ENCODE assay signal across 30 mouse cellular contexts in the genomic region with DNA sequence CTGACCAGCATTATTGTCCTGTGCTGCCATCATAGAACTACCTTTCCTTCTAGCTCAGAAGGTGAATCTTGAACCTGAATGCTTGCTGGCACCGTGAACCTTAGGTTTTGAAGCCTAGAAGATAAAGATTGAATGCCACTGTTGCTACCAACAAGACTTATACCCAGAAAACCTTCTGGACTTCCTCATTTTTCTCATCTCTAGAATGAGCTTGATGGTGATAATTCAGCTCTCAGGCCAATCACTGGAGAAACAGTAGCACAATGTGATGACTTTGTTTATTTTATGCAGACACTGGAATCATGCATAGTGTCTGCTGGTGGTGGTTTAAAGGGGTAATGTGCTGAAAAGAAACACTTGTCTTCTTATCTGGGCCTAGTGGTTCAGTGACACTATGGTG.
"Had no signal": no experiment of that assay in that cellular context is flagged by ENCODE, and none has a peak within 500 bp of the region (broad histone marks: within the 10 kb centered on the region; RNA-seq: fewer than 3 reads in every experiment).

No protein-coding gene starts in this region.

- H3K27ac ChIP-seq: heart, embryonic 10.5 days; heart, embryonic 13.5 days; heart, embryonic 15.5 days; hindbrain, embryonic 10.5 days; hindbrain, embryonic 12.5 days; hindbrain, embryonic 13.5 days; hindbrain, embryonic 14.5 days; hindbrain, embryonic 15.5 days; hindbrain, postnatal 0 days; intestine, embryonic 15.5 days; kidney, embryonic 15.5 days; kidney, postnatal 0 days; layer of hippocampus, adult 2 months had no signal

- H3K27me3 ChIP-seq: heart, embryonic 12.5 days; heart, embryonic 15.5 days; hindbrain, embryonic 15.5 days; intestine, embryonic 15.5 days; kidney, embryonic 15.5 days had no signal

- DNase-seq: heart, postnatal 10 days; heart, postnatal 14 days; heart, postnatal 36 days; heart, postnatal 4 days; kidney, adult 11 months; kidney, adult 18-20 months; kidney, adult 2 months; kidney, adult 8-10 months; kidney, adult 9 months; kidney, postnatal 10 days; kidney, postnatal 14 days; kidney, postnatal 25 days; kidney, postnatal 36 days; kidney, postnatal 4 days; layer of hippocampus, adult 9-11 months; layer of hippocampus, postnatal 36 days had no signal

- H3K9ac ChIP-seq: heart, embryonic 12.5 days; heart, embryonic 13.5 days; heart, embryonic 15.5 days; hindbrain, embryonic 12.5 days; hindbrain, embryonic 13.5 days; hindbrain, embryonic 14.5 days; hindbrain, embryonic 15.5 days; intestine, embryonic 15.5 days; kidney, embryonic 15.5 days had no signal

- H3K9me3 ChIP-seq: heart, embryonic 10.5 days; heart, embryonic 12.5 days; heart, embryonic 13.5 days; heart, embryonic 15.5 days; hindbrain, embryonic 10.5 days; hindbrain, embryonic 12.5 days; hindbrain, embryonic 13.5 days; hindbrain, embryonic 15.5 days; intestine, embryonic 15.5 days; kidney, embryonic 15.5 days had no signal

- H3K4me1 ChIP-seq: heart, embryonic 10.5 days; heart, embryonic 12.5 days; heart, embryonic 13.5 days; heart, embryonic 15.5 days; hindbrain, embryonic 10.5 days; hindbrain, embryonic 12.5 days; hindbrain, embryonic 13.5 days; hindbrain, embryonic 15.5 days; intestine, embryonic 15.5 days had no signal

- H3K36me3 ChIP-seq: heart, embryonic 10.5 days; heart, embryonic 12.5 days; heart, embryonic 13.5 days; heart, embryonic 15.5 days; hindbrain, embryonic 10.5 days; hindbrain, embryonic 12.5 days; hindbrain, embryonic 13.5 days; hindbrain, embryonic 15.5 days; intestine, embryonic 15.5 days; kidney, embryonic 15.5 days had no signal

- H3K4me3 ChIP-seq: heart, embryonic 10.5 days; heart, embryonic 12.5 days; heart, embryonic 13.5 days; heart, embryonic 15.5 days; hindbrain, embryonic 10.5 days; hindbrain, embryonic 12.5 days; hindbrain, embryonic 13.5 days; hindbrain, embryonic 15.5 days; intestine, embryonic 15.5 days; kidney, embryonic 15.5 days; layer of hippocampus, adult 2 months had no signal
